Mouse (Mus musculus): Measurements from ENCODE around the gene Mtx1. TPM values are rescaled to one million over a fixed set of nuclear protein-coding genes. Genes with fewer than 3 reads are reported as not detected.

Mtx1 gene
- polyA plus RNA-seq, 1 experiment, result 150 TPM

Other genes with a start within 250 kb of the Mtx1 start
- 38.4 and 45.6 TPM in 2 replicates for gene Rusc1, start 133.8 kb downstream of the Mtx1 start, polyA plus RNA-seq (2012; rRNA removed)
- not detected in 2 replicates for gene Gm43738, start 126.0 kb downstream of the Mtx1 start, polyA plus RNA-seq (2012; rRNA removed)
- gene Fdps, start 125.1 kb downstream of the Mtx1 start, polyA plus RNA-seq (2012; rRNA removed), result 187 and 221 TPM in 2 replicates
- 6.5 and 10.3 TPM in 2 replicates for gene Pklr, start 90.9 kb downstream of the Mtx1 start, polyA plus RNA-seq (2012; rRNA removed)
- gene Hcn3, start 66.9 kb downstream of the Mtx1 start, polyA plus RNA-seq (2012; rRNA removed), result 0.77 and 1.1 TPM in 2 replicates
- 67.9 and 68.0 TPM in 2 replicates for gene Clk2, start 62.3 kb downstream of the Mtx1 start, polyA plus RNA-seq (2012; rRNA removed)
- 105 and 120 TPM in 2 replicates for gene Scamp3, start 49.6 kb downstream of the Mtx1 start, polyA plus RNA-seq (2012; rRNA removed)
- gene Fam189b, start 43.9 kb downstream of the Mtx1 start, polyA plus RNA-seq (2012; rRNA removed), result 12.9 and 14.1 TPM in 2 replicates
- gene Gba, start 24.2 kb downstream of the Mtx1 start, polyA plus RNA-seq (2012; rRNA removed), result 140 and 143 TPM in 2 replicates
- 30.0 and 40.7 TPM in 2 replicates for gene Thbs3, start 11.9 kb downstream of the Mtx1 start, polyA plus RNA-seq (2012; rRNA removed)
- gene Muc1, start 2.0 kb upstream of the Mtx1 start, polyA plus RNA-seq (2012; rRNA removed), result 0.69 and 1.5 TPM in 2 replicates
- gene Krtcap2, start 18.9 kb upstream of the Mtx1 start, polyA plus RNA-seq (2012; rRNA removed), result 120 and 144 TPM in 2 replicates
- 3.0 and 3.3 TPM in 2 replicates for gene Trim46, start 19.2 kb upstream of the Mtx1 start, polyA plus RNA-seq (2012; rRNA removed)
- 481 and 623 TPM in 2 replicates for gene Dpm3, start 32.3 kb upstream of the Mtx1 start, polyA plus RNA-seq (2012; rRNA removed)
- gene Slc50a1, start 43.5 kb upstream of the Mtx1 start, polyA plus RNA-seq (2012; rRNA removed), result 264 and 294 TPM in 2 replicates
- 36.7 and 40.9 TPM in 2 replicates for gene Efna1, start 54.1 kb upstream of the Mtx1 start, polyA plus RNA-seq (2012; rRNA removed)
- 5.2 and 7.3 TPM in 2 replicates for gene Efna3, start 95.9 kb upstream of the Mtx1 start, polyA plus RNA-seq (2012; rRNA removed)
- 13.7 and 15.0 TPM in 2 replicates for gene Efna4, start 110.9 kb upstream of the Mtx1 start, polyA plus RNA-seq (2012; rRNA removed)
- gene Adam15, start 122.9 kb upstream of the Mtx1 start, polyA plus RNA-seq (2012; rRNA removed), result 170 and 223 TPM in 2 replicates
- 2.5 and 3.1 TPM in 2 replicates for gene Dcst2, start 134.9 kb upstream of the Mtx1 start, polyA plus RNA-seq (2012; rRNA removed)
- gene Dcst1, start 138.2 kb upstream of the Mtx1 start, polyA plus RNA-seq (2012; rRNA removed), result 3.6 and 4.3 TPM in 2 replicates
- 71.3 and 87.9 TPM in 2 replicates for gene Zbtb7b, start 167.7 kb upstream of the Mtx1 start, polyA plus RNA-seq (2012; rRNA removed)
- not detected in 2 replicates for gene Lenep, start 175.7 kb upstream of the Mtx1 start, polyA plus RNA-seq (2012; rRNA removed)
- 41.9 and 47.7 TPM in 2 replicates for gene Flad1, start 184.8 kb upstream of the Mtx1 start, polyA plus RNA-seq (2012; rRNA removed)
- 51.7 and 55.1 TPM in 2 replicates for gene Cks1b, start 191.3 kb upstream of the Mtx1 start, polyA plus RNA-seq (2012; rRNA removed)
- 114 and 118 TPM in 2 replicates for gene Shc1, start 191.4 kb upstream of the Mtx1 start, polyA plus RNA-seq (2012; rRNA removed)
- 38.0 and 43.3 TPM in 2 replicates for gene Pygo2, start 203.1 kb upstream of the Mtx1 start, polyA plus RNA-seq (2012; rRNA removed)
- gene Pbxip1, start 209.6 kb upstream of the Mtx1 start, polyA plus RNA-seq (2012; rRNA removed), result 63.7 and 69.4 TPM in 2 replicates
- gene Pmvk, start 227.5 kb upstream of the Mtx1 start, polyA plus RNA-seq (2012; rRNA removed), result 75.1 and 82.0 TPM in 2 replicates

Measured in gonadal fat pad, adult 2 months (tissue).